Mouse (Mus musculus): ENCODE data around the gene Olfr154. TPM values are rescaled to one million over a fixed set of nuclear protein-coding genes. Genes with fewer than 3 reads are reported as not detected.
"Not testable (repeated sequence)": the region's sequence is repeated elsewhere in the genome, so short reads cannot be mapped to it uniquely, and the experiment has no call there.

Olfr154 gene
- not detected in 3 replicates for total RNA-seq (2017)

DNA sequence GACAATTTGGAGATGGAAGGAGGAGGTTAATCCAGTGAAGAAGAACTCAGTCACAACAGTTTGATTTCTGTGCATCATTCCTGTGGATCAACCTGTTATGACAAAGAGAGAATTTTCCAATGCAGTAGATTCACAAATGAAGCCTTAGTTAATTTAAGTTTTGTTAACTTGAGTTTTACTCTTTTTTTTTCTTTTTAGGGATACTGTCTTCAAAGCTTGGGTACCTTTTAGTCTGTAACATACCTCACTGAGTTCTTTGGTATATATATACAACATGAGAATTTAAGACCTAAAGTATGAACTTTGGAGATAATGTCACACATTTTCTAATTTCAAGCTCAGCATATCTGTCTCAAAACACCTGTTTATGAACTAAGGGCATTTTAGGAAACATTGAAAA is at the start of gene Olfr154:
TSS of gene Olfr154 (minus strand) at position 101 of the 400 bp plus-strand sequence.
- not testable (repeated sequence) for ATAC-seq (replicated peaks; ENCODE audit: insufficient number of reproducible peaks, low FRiP score, low TSS enrichment, poor library complexity, severe bottlenecking)

DNA sequence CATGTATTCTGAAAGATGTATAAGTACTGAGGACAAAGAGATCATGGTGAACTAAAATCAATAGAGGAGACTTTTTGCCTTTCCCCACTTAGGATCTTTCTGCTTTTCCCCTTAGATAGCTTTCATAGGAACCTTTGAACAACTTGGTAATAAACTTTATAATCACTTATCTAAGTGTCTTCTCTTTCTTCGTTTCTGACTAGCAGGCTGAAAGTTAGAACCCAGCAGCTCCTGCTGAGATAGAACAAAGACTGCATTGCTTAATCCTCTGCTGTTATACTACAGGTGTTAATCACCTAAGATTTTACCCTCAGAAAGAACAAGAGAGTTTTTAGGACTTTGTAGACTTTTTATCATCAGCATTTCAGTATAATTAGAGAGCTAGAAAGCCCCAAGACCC is 46.9 kb upstream of the Olfr154 start:
- no peak for ATAC-seq (replicated peaks; ENCODE audit: insufficient number of reproducible peaks, low FRiP score, low TSS enrichment, poor library complexity, severe bottlenecking)

DNA sequence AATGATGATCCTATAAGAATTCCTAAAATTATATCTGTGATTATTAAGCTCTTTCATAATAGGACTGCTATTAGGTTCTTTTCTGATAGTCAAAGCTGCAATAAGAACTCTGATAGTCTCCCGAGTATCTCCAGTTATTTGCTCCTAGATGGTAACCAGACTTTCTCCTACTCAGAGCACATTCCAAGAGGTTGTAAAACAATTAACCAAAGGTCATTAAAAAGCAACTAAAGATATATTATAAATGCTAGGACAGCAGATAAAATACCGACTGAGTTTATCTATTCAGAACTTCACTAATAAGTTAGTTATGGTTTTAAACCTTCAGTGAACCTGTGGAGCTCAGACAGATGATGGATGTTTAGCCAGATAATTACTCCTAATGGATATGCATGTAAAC is 46.4 kb upstream of the Olfr154 start:
- not testable (repeated sequence) for ATAC-seq (replicated peaks; ENCODE audit: insufficient number of reproducible peaks, low FRiP score, low TSS enrichment, poor library complexity, severe bottlenecking)

DNA sequence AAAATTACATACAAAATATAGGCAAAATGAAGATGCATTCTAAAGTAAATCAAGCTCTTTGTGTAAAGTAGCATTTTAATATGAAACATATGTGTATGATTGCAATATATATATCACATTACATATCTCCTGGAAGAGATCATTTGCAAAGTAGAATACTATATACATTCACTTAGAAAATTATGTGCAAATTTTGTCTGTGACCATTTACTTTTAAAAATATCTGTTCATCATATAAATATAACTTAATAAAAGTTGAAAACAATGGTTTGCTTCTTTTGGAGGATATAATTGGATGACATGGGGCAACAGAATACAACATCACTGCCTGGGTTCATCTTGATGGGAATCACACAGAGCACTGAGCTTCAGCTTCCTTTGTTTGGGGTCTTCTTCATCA is 24.9 kb upstream of the Olfr154 start, which contains the start of gene Olfr1008:
TSS of gene Olfr1008 (plus strand) at position 301 of the 400 bp plus-strand sequence.
- ATAC-seq (replicated peaks; ENCODE audit: insufficient number of reproducible peaks, low FRiP score, low TSS enrichment, poor library complexity, severe bottlenecking): no peak

DNA sequence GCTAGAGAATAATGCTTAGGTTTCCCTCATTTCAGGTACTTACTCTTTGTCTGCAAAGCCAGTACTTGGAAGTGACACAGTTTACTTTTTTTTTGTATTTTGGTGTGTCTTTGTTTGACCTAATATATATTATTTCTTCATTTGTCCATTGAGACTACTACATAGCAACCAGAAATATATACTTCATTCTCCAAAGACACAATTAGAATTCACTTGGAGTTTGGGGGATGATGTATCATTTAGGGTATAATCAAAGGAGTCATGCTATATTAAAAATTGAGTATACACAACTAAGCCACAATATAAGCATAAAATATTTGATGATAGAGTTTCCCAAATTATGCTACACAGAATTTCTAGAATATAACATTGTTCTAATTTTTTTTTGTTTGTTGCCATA is 14.4 kb upstream of the Olfr154 start, which contains the start of gene Olfr1006:
TSS of gene Olfr1006 (minus strand) at position 101 of the 400 bp plus-strand sequence.
- ATAC-seq (replicated peaks; ENCODE audit: insufficient number of reproducible peaks, low FRiP score, low TSS enrichment, poor library complexity, severe bottlenecking): no peak

DNA sequence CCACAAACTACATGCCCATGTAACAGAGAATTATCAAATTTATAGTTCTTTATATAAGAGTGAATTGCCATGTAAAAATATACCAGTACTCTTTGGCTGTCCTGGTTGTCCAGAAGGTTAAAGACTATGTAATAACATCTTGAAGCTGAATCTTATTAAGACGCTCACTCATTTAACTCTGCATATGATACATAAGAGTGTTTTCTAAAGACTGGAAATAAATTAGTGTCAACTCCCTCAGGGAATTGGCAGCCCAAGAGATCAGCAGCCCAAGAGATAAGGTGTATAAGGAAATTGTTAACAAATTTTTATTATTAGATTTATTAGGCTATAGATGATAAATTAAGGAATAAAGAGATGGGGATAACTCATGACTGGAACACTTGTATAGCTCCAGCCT is 13.7 kb downstream of the Olfr154 start, which contains the start of gene Olfr1002:
TSS of gene Olfr1002 (minus strand) at position 101 of the 400 bp plus-strand sequence.
- no peak for ATAC-seq (replicated peaks; ENCODE audit: insufficient number of reproducible peaks, low FRiP score, low TSS enrichment, poor library complexity, severe bottlenecking)

Other genes with a start within 250 kb of the Olfr154 start
- gene Olfr993, start 249.6 kb downstream of the Olfr154 start, total RNA-seq (2017): not detected in 3 replicates
- not detected in 3 replicates for gene Olfr994, start 228.0 kb downstream of the Olfr154 start, total RNA-seq (2017)
- gene Olfr995, start 220.8 kb downstream of the Olfr154 start, total RNA-seq (2017): not detected in 3 replicates
- not detected in 3 replicates for gene 4833423E24Rik, start 145.4 kb downstream of the Olfr154 start, total RNA-seq (2017)
- not detected in 3 replicates for gene Olfr996, start 85.2 kb downstream of the Olfr154 start, total RNA-seq (2017)
- gene Olfr998, start 75.5 kb downstream of the Olfr154 start, total RNA-seq (2017): not detected in 3 replicates
- not detected in 3 replicates for gene Olfr1000, start 52.6 kb downstream of the Olfr154 start, total RNA-seq (2017)
- gene Olfr1002, start 13.8 kb downstream of the Olfr154 start, total RNA-seq (2017): not detected in 3 replicates
- gene Olfr1006, start 14.3 kb upstream of the Olfr154 start, total RNA-seq (2017): not detected in 3 replicates
- not detected in 3 replicates for gene Olfr1008, start 25.0 kb upstream of the Olfr154 start, total RNA-seq (2017)
- gene Olfr1009, start 51.0 kb upstream of the Olfr154 start, total RNA-seq (2017): not detected in 3 replicates
- not detected in 3 replicates for gene Olfr1012, start 98.3 kb upstream of the Olfr154 start, total RNA-seq (2017)
- not detected in 3 replicates for gene Olfr1013, start 102.6 kb upstream of the Olfr154 start, total RNA-seq (2017)
- not detected in 3 replicates for gene Olfr1014, start 108.3 kb upstream of the Olfr154 start, total RNA-seq (2017)
- not detected in 3 replicates for gene Olfr1015, start 117.6 kb upstream of the Olfr154 start, total RNA-seq (2017)
- not detected in 3 replicates for gene Olfr1016, start 138.1 kb upstream of the Olfr154 start, total RNA-seq (2017)
- gene Olfr1018, start 154.0 kb upstream of the Olfr154 start, total RNA-seq (2017): 0.43 TPM in 1 of 3 replicates, not detected in the others
- not detected in 3 replicates for gene Olfr1019, start 181.0 kb upstream of the Olfr154 start, total RNA-seq (2017)
- not detected in 3 replicates for gene Olfr1020, start 182.6 kb upstream of the Olfr154 start, total RNA-seq (2017)
- gene Olfr1022, start 204.1 kb upstream of the Olfr154 start, total RNA-seq (2017): not detected in 3 replicates
- gene Olfr1023, start 221.2 kb upstream of the Olfr154 start, total RNA-seq (2017): not detected in 3 replicates
- not detected in 3 replicates for gene Olfr1024, start 240.6 kb upstream of the Olfr154 start, total RNA-seq (2017)